Mouse (Mus musculus) ES-CJ7 (cell line): ENCODE measurements around the gene Ece1.

Experiments
- DNase-seq: peaks from one replicate; pipeline ENCODE4 v3.0.0; 2011; ENCODE audit warnings: low read depth, low spot score

Ece1 gene

GRCm38 (mm10) chr4:137984212-137984611 is 122.2 kb downstream of the Ece1 start:
- DNase-seq = no peak

- no peak for DNase-seq
These were observed 122.7 kb downstream of the Ece1 start for GRCm38 (mm10) chr4:137984746-137985145.

GRCm38 (mm10) chr4:137989426-137989825 is 127.4 kb downstream of the Ece1 start:
- DNase-seq = no peak

GRCm38 (mm10) chr4:137990433-137990832 is 128.4 kb downstream of the Ece1 start:
- peak; percentile 46 for DNase-seq

GRCm38 (mm10) chr4:137991240-137991639 is 129.2 kb downstream of the Ece1 start:
- DNase-seq = no peak

- DNase-seq = no peak
These were observed 130.9 kb downstream of the Ece1 start, which contains the start of gene Eif4g3 for GRCm38 (mm10) chr4:137992890-137993289. TSS of gene Eif4g3 (plus strand) at chr4:137993022.

GRCm38 (mm10) chr4:137993291-137993758 is 131.3 kb downstream of the Ece1 start:
- DNase-seq = peak; percentile 77

- no peak for DNase-seq
These were observed 132.0 kb downstream of the Ece1 start for GRCm38 (mm10) chr4:137993821-137994561.

GRCm38 (mm10) chr4:137994562-137995336 is 132.7 kb downstream of the Ece1 start:
- DNase-seq = no peak

- no peak for DNase-seq
These were observed 133.4 kb downstream of the Ece1 start for GRCm38 (mm10) chr4:137995399-137995798.

GRCm38 (mm10) chr4:137998232-137998631 is 136.2 kb downstream of the Ece1 start:
- DNase-seq = no peak

- no peak for DNase-seq
These were observed 138.6 kb downstream of the Ece1 start for GRCm38 (mm10) chr4:138000682-138001081.

- DNase-seq = no peak
These were observed 142.0 kb downstream of the Ece1 start for GRCm38 (mm10) chr4:138003909-138004610.

GRCm38 (mm10) chr4:138005781-138006180 is 143.7 kb downstream of the Ece1 start:
- DNase-seq = peak; percentile 93

- no peak for DNase-seq
These were observed 145.0 kb downstream of the Ece1 start for GRCm38 (mm10) chr4:138006951-138007613.

GRCm38 (mm10) chr4:138008646-138009045 is 146.6 kb downstream of the Ece1 start:
- DNase-seq = no peak

- DNase-seq = no peak
These were observed 147.9 kb downstream of the Ece1 start for GRCm38 (mm10) chr4:138009786-138010502.

GRCm38 (mm10) chr4:138013723-138014479 is 151.9 kb downstream of the Ece1 start:
- no peak for DNase-seq
